Mouse (Mus musculus): Measurements from ENCODE around the gene Olfr648. TPM values are rescaled to one million over a fixed set of nuclear protein-coding genes. Genes with fewer than 3 reads are reported as not detected.

Gene Olfr648
- polyA plus RNA-seq, 1 experiment from 2014 or later: 0.24 TPM

GRCm38 (mm10) chr7:104175085-104175484, 8.1 kb downstream of the Olfr648 start:
- WGBS: 50% methylated on average over 1 of the region's 1 CpGs
- no peak overlapping the region for H3K4me3 ChIP-seq (replicated peaks)
- H3K36me3 ChIP-seq: no peaks in the 10 kb centered on the region
- ATAC-seq (ENCODE audit: insufficient read depth, low FRiP score, low read depth): no peak
- no peaks in the 10 kb centered on the region for H3K9me3 ChIP-seq
- H3K9ac ChIP-seq: no peak overlapping the region
- no peak overlapping the region for H3K27ac ChIP-seq
- H3K4me2 ChIP-seq: no peak overlapping the region
- no peaks in the 10 kb centered on the region for H3K4me1 ChIP-seq
- no peaks in the 10 kb centered on the region for H3K27me3 ChIP-seq (replicated peaks)

- no peaks in the 10 kb centered on the region for H3K4me1 ChIP-seq
- H3K9ac ChIP-seq: no peak overlapping the region
- 62% methylated on average over 6 of the region's 6 CpGs for WGBS
- no peaks in the 10 kb centered on the region for H3K27me3 ChIP-seq (replicated peaks)
- no peak for ATAC-seq (ENCODE audit: insufficient read depth, low FRiP score, low read depth)
- no peaks in the 10 kb centered on the region for H3K9me3 ChIP-seq
- no peak overlapping the region for H3K27ac ChIP-seq
- H3K4me3 ChIP-seq (replicated peaks): no peak overlapping the region
- no peak overlapping the region for H3K4me2 ChIP-seq
- no peaks in the 10 kb centered on the region for H3K36me3 ChIP-seq
These were observed 13.5 kb downstream of the Olfr648 start for GRCm38 (mm10) chr7:104169634-104170204.

- Histone ChIP-seq H3K4me2 (no peak overlapping the region), H3K27me3 (replicated peaks) (no peaks in the 10 kb centered on the region), H3K36me3 (no peaks in the 10 kb centered on the region), H3K9me3 (no peaks in the 10 kb centered on the region), H3K9ac (no peak overlapping the region), H3K4me1 (no peaks in the 10 kb centered on the region), H3K27ac (no peak overlapping the region), H3K4me3 (replicated peaks) (no peak overlapping the region)
- no peak for ATAC-seq (ENCODE audit: insufficient read depth, low FRiP score, low read depth)
- 70% methylated on average over 6 of the region's 6 CpGs for whole genome bisulfite sequencing
These were observed 16.1 kb downstream of the Olfr648 start for GRCm38 (mm10) chr7:104167105-104167504.

- Histone ChIP-seq H3K36me3 (no peaks in the 10 kb centered on the region), H3K27me3 (replicated peaks) (no peaks in the 10 kb centered on the region), H3K4me2 (no peak within 1 kb of the TSS), H3K27ac (no peak within 1 kb of the TSS), H3K9ac (no peak within 1 kb of the TSS), H3K4me3 (replicated peaks) (no peak within 1 kb of the TSS), H3K9me3 (no peaks in the 10 kb centered on the region), H3K4me1 (no peaks in the 10 kb centered on the region)
- ATAC-seq (ENCODE audit: insufficient read depth, low FRiP score, low read depth): no peak
- WGBS: 81% methylated on average over 2 of the region's 2 CpGs
These were observed 32.7 kb downstream of the Olfr648 start, which contains the start of gene Ubqlnl for GRCm38 (mm10) chr7:104150456-104150855. TSS of gene Ubqlnl (minus strand) at chr7:104150556.

GRCm38 (mm10) chr7:104143179-104143578, 40.0 kb downstream of the Olfr648 start, which contains the start of gene Ubqln3:
TSS of gene Ubqln3 (minus strand) at chr7:104143279.
- Histone ChIP-seq H3K4me1 (no peaks in the 10 kb centered on the region), H3K27me3 (replicated peaks) (no peaks in the 10 kb centered on the region), H3K36me3 (no peaks in the 10 kb centered on the region), H3K27ac (no peak within 1 kb of the TSS), H3K4me3 (replicated peaks) (no peak within 1 kb of the TSS), H3K4me2 (no peak within 1 kb of the TSS), H3K9ac (no peak within 1 kb of the TSS), H3K9me3 (no peaks in the 10 kb centered on the region)
- no peak for ATAC-seq (ENCODE audit: insufficient read depth, low FRiP score, low read depth)
- 71% methylated on average over 3 of the region's 3 CpGs for WGBS

- no peaks in the 10 kb centered on the region for H3K4me1 ChIP-seq
- no peaks in the 10 kb centered on the region for H3K9me3 ChIP-seq
- no peaks in the 10 kb centered on the region for H3K36me3 ChIP-seq
- no peak within 1 kb of the TSS for H3K4me3 ChIP-seq (replicated peaks)
- no peak within 1 kb of the TSS for H3K4me2 ChIP-seq
- 76% methylated on average over 5 of the region's 5 CpGs for WGBS
- no peaks in the 10 kb centered on the region for H3K27me3 ChIP-seq (replicated peaks)
- H3K27ac ChIP-seq: no peak within 1 kb of the TSS
- no peak for ATAC-seq (ENCODE audit: insufficient read depth, low FRiP score, low read depth)
- H3K9ac ChIP-seq: no peak within 1 kb of the TSS
These were observed 45.9 kb downstream of the Olfr648 start, which contains the start of gene Olfr643 for GRCm38 (mm10) chr7:104137305-104137704. TSS of gene Olfr643 (minus strand) at chr7:104137405.

- no peaks in the 10 kb centered on the region for H3K36me3 ChIP-seq
- no peak within 1 kb of the TSS for H3K4me3 ChIP-seq (replicated peaks)
- ATAC-seq (ENCODE audit: insufficient read depth, low FRiP score, low read depth): no peak
- no peaks in the 10 kb centered on the region for H3K27me3 ChIP-seq (replicated peaks)
- 96% methylated on average over 5 of the region's 5 CpGs for WGBS
- H3K4me1 ChIP-seq: no peaks in the 10 kb centered on the region
- no peaks in the 10 kb centered on the region for H3K9me3 ChIP-seq
- H3K4me2 ChIP-seq: no peak within 1 kb of the TSS
- H3K27ac ChIP-seq: no peak within 1 kb of the TSS
- no peak within 1 kb of the TSS for H3K9ac ChIP-seq
These were observed 53.5 kb downstream of the Olfr648 start, which contains the start of gene Ubqln5 for GRCm38 (mm10) chr7:104129726-104130125. TSS of gene Ubqln5 (minus strand) at chr7:104129826.

Other genes with a start within 250 kb of the Olfr648 start
- gene Olfr632, start 249.0 kb downstream of the Olfr648 start, polyA plus RNA-seq (2015; fragmentation: Nextera tagmentation; extraction: Ambion mirVana): not detected in 2 replicates
- gene Olfr633, start 239.0 kb downstream of the Olfr648 start, polyA plus RNA-seq (2015; fragmentation: Nextera tagmentation; extraction: Ambion mirVana): not detected in 2 replicates
- gene Olfr635, start 212.2 kb downstream of the Olfr648 start, polyA plus RNA-seq (2015; fragmentation: Nextera tagmentation; extraction: Ambion mirVana): not detected in 2 replicates
- gene Olfr638, start 184.6 kb downstream of the Olfr648 start, polyA plus RNA-seq (2015; fragmentation: Nextera tagmentation; extraction: Ambion mirVana): not detected in 2 replicates
- not detected in 2 replicates for gene Olfr639, start 166.1 kb downstream of the Olfr648 start, polyA plus RNA-seq (2015; fragmentation: Nextera tagmentation; extraction: Ambion mirVana)
- gene Olfr640, start 157.8 kb downstream of the Olfr648 start, polyA plus RNA-seq (2015; fragmentation: Nextera tagmentation; extraction: Ambion mirVana): not detected in 2 replicates
- not detected in 2 replicates for gene Olfr641, start 147.9 kb downstream of the Olfr648 start, polyA plus RNA-seq (2015; fragmentation: Nextera tagmentation; extraction: Ambion mirVana)
- not detected in 2 replicates for gene Olfr642, start 130.7 kb downstream of the Olfr648 start, polyA plus RNA-seq (2015; fragmentation: Nextera tagmentation; extraction: Ambion mirVana)
- not detected in 2 replicates for gene 4930516K23Rik, start 121.9 kb downstream of the Olfr648 start, polyA plus RNA-seq (2015; fragmentation: Nextera tagmentation; extraction: Ambion mirVana)
- not detected in 2 replicates for gene Olfr644, start 111.5 kb downstream of the Olfr648 start, polyA plus RNA-seq (2015; fragmentation: Nextera tagmentation; extraction: Ambion mirVana)
- not detected in 2 replicates for gene Olfr645, start 97.9 kb downstream of the Olfr648 start, polyA plus RNA-seq (2015; fragmentation: Nextera tagmentation; extraction: Ambion mirVana)
- gene Olfr646, start 78.5 kb downstream of the Olfr648 start, polyA plus RNA-seq (2015; fragmentation: Nextera tagmentation; extraction: Ambion mirVana): not detected in 2 replicates
- not detected in 2 replicates for gene Ubqln5, start 53.6 kb downstream of the Olfr648 start, polyA plus RNA-seq (2015; fragmentation: Nextera tagmentation; extraction: Ambion mirVana)
- gene Olfr643, start 46.0 kb downstream of the Olfr648 start, polyA plus RNA-seq (2015; fragmentation: Nextera tagmentation; extraction: Ambion mirVana): not detected in 2 replicates
- not detected in 2 replicates for gene Ubqln3, start 40.1 kb downstream of the Olfr648 start, polyA plus RNA-seq (2015; fragmentation: Nextera tagmentation; extraction: Ambion mirVana)
- gene Ubqlnl, start 32.8 kb downstream of the Olfr648 start, polyA plus RNA-seq (2015; fragmentation: Nextera tagmentation; extraction: Ambion mirVana): not detected in 2 replicates
- not detected in 2 replicates for gene Olfm5, start 18.6 kb downstream of the Olfr648 start, polyA plus RNA-seq (2015; fragmentation: Nextera tagmentation; extraction: Ambion mirVana)
- gene Olfr649, start 12.6 kb upstream of the Olfr648 start, polyA plus RNA-seq (2015; fragmentation: Nextera tagmentation; extraction: Ambion mirVana): not detected in 2 replicates
- gene Trim6, start 35.4 kb upstream of the Olfr648 start, polyA plus RNA-seq (2015; fragmentation: Nextera tagmentation; extraction: Ambion mirVana): 0.97 and 1.1 TPM in 2 replicates
- 2.1 and 2.4 TPM in 2 replicates for gene Trim34a, start 61.1 kb upstream of the Olfr648 start, polyA plus RNA-seq (2015; fragmentation: Nextera tagmentation; extraction: Ambion mirVana)
- gene Trim5, start 104.7 kb upstream of the Olfr648 start, polyA plus RNA-seq (2015; fragmentation: Nextera tagmentation; extraction: Ambion mirVana): 0.50 and 0.61 TPM in 2 replicates
- 6.2 TPM in 2 replicates for gene Trim12a, start 132.1 kb upstream of the Olfr648 start, polyA plus RNA-seq (2015; fragmentation: Nextera tagmentation; extraction: Ambion mirVana)
- gene Trim34b, start 146.1 kb upstream of the Olfr648 start, polyA plus RNA-seq (2015; fragmentation: Nextera tagmentation; extraction: Ambion mirVana): 0.06 TPM in 1 of 2 replicates, not detected in the other
- 2.4 and 2.5 TPM in 2 replicates for gene Trim12c, start 170.0 kb upstream of the Olfr648 start, polyA plus RNA-seq (2015; fragmentation: Nextera tagmentation; extraction: Ambion mirVana)
- 0.19 and 0.33 TPM in 2 replicates for gene Trim30b, start 186.5 kb upstream of the Olfr648 start, polyA plus RNA-seq (2015; fragmentation: Nextera tagmentation; extraction: Ambion mirVana)
- 0.35 and 0.54 TPM in 2 replicates for gene Trim30c, start 217.4 kb upstream of the Olfr648 start, polyA plus RNA-seq (2015; fragmentation: Nextera tagmentation; extraction: Ambion mirVana)

Data from stomach, embryonic 15.5 days (tissue).